Mouse (Mus musculus): ENCODE data around the gene Hist1h2bm.
A peak's percentile ranks its signal among the peaks of the same experiment; 100 is the strongest.

Gene Hist1h2bm

DNA sequence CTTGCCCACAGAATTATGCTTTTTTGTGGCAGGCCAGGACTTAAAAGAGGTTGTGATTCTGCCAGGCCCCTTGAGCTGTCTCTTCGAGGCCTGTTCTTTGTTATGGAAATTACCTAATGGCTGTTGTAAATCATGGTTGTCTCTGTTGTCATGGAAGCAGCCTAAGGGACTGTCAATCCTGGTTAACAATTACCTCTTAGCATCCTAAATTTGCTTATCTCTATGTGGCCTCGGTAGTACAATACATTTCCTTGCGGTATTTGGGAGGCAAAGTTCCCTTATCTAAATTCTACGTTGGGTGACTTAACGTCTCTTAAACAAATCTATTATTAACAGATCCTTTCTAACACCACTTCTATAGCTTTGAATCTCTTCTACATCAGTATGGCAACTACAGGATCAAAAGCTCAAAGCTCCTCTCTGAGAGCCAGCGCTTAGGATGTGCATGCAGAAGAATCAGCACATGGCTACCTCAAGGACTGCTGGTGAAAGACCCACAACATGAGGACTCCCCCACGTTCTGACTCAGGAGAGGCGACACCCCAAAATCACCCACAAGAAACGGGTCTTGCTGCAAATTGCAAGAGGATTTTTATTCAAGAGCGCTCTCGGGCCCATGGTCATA, 6.2 kb downstream of the Hist1h2bm start:
- DNase-seq (ENCODE audit: low spot score in 2 of 2), result no peak

GRCm38 (mm10) chr13:21729544-21729943, 7.7 kb downstream of the Hist1h2bm start:
- no peak for DNase-seq (ENCODE audit: low spot score in 2 of 2)

DNA sequence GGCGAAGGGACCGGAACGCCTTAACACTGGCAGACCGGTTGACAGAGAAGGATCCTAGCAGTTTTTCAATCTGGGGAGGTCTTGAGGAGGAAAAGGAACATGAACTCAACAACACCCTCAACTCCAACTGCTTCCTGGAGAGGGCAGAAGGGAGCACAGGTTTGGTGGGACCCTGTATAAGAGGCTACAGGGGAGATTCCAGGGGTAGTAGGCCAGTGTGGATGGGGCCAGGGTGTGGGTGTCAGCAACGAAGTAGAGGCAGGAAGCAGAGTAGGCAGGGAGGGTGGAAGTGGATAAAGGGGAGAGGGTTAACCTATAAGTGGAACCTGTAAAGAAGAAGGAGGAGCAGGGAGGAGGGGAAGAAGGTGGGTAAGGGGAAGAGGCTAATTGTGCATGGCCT, 11.6 kb downstream of the Hist1h2bm start:
- DNase-seq (ENCODE audit: low spot score in 2 of 2), result no peak

- DNase-seq (ENCODE audit: low spot score in 2 of 2), result peak; percentile 26 to 82
Measured at GRCm38 (mm10) chr13:21734010-21734905, 12.4 kb downstream of the Hist1h2bm start.

- DNase-seq (ENCODE audit: low spot score in 2 of 2), result peak; percentile 61 to 79
Measured at GRCm38 (mm10) chr13:21734906-21735767, 13.3 kb downstream of the Hist1h2bm start, which contains the start of gene Hist1h4j. TSS of gene Hist1h4j (plus strand) at chr13:21735064.

DNA sequence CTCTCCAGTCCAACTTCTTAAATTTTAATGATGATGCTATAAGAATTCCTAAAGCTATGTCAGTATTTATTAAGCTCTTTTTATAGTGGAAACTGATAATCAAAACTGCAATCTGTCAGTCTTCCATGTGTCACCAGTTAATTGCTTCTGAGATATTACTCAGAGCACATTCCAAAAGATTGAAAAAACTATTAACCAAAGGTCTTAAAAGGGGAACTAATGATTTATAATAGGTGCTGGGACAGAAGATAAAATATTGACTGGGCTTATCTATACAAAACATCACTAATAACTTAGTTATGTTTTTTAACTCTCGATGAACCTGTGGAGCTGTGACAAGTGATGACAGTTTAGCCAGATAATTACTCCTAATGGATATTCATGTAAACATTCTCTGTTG, 23.2 kb downstream of the Hist1h2bm start:
- DNase-seq (ENCODE audit: low spot score in 2 of 2), result no peak

- DNase-seq (ENCODE audit: low spot score in 2 of 2), result no peak
Measured at GRCm38 (mm10) chr13:21749387-21750158, 27.7 kb downstream of the Hist1h2bm start.

DNA sequence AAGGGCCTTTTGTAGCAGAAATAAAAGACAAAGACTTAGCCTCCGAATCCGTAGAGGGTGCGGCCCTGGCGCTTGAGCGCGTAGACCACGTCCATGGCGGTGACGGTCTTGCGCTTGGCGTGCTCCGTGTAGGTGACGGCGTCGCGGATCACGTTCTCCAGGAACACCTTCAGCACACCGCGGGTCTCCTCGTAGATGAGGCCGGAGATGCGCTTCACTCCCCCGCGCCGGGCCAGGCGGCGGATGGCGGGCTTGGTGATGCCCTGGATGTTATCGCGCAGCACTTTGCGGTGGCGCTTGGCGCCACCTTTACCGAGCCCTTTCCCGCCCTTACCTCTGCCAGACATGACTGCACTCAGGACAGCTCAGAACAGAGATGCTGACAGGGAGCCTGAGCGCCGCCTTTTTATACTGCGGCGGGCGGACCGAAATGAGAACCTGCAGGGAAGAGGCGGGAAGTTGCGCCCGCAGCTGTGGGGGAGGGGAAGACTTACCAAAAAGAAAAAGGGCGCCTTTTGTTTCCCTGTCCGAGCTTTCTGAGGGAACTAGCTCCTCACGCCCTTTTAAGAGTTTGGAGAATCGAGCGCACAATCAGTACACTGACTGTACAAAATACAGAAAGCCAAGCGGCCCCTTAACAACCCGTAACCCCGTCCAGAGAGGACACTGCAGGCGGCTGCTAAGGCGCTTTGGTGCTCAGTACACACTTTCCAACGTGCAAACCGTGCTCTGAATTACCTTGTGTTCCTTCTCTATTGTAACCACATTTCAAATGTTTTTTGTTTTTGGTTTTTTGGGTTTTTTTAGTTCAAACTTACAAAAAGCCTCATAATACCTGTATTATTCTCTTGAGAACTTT, 28.5 kb downstream of the Hist1h2bm start, which contains the start of gene Hist1h4k:
TSS of gene Hist1h4k (minus strand) at position 347 of the 859 bp plus-strand sequence.
- peak; percentile 92 to 95 for DNase-seq (ENCODE audit: low spot score in 2 of 2)

DNA sequence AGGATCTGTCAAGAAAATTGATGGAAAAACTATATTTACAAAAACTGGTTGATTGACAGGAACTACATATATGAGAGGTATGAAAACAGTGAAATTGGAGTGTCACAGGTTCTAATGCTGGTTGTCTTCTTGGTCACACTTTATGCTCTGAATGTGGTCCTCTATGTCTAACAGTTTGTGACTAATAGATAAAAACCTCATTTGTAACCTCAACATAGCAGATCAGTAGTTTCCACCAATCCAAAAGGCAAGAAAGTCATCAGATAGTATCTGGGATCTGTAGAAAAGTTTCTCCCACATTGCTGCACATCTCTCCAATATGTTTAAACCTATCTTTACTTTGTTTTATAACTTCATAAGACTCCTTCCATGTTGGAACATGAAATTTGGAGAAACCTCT, 29.6 kb downstream of the Hist1h2bm start:
- no peak for DNase-seq (ENCODE audit: low spot score in 2 of 2)

GRCm38 (mm10) chr13:21751827-21752226, 30.0 kb downstream of the Hist1h2bm start:
- DNase-seq (ENCODE audit: low spot score in 2 of 2), result no peak

DNA sequence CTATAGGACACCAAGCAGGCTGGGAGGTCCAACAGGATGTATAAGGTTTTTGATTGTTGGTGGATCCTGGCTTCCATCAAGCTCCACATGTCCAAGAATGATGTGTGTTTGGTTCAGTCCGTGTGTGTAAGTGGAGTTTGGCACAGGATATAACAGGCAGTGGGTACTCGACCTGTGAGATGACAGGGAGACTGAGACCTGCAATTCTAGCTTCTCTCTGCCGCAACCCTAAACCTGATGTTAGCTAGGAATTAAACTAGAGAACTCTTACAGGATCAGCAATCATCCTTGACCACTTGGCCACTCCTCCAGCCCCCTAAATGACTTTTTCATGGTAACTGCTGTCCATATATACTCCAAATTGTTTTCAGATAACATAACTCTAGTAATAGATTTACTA, 30.5 kb downstream of the Hist1h2bm start:
- no peak for DNase-seq (ENCODE audit: low spot score in 2 of 2)

- no peak for DNase-seq (ENCODE audit: low spot score in 2 of 2)
Measured at GRCm38 (mm10) chr13:21753051-21753523, 31.2 kb downstream of the Hist1h2bm start.

DNA sequence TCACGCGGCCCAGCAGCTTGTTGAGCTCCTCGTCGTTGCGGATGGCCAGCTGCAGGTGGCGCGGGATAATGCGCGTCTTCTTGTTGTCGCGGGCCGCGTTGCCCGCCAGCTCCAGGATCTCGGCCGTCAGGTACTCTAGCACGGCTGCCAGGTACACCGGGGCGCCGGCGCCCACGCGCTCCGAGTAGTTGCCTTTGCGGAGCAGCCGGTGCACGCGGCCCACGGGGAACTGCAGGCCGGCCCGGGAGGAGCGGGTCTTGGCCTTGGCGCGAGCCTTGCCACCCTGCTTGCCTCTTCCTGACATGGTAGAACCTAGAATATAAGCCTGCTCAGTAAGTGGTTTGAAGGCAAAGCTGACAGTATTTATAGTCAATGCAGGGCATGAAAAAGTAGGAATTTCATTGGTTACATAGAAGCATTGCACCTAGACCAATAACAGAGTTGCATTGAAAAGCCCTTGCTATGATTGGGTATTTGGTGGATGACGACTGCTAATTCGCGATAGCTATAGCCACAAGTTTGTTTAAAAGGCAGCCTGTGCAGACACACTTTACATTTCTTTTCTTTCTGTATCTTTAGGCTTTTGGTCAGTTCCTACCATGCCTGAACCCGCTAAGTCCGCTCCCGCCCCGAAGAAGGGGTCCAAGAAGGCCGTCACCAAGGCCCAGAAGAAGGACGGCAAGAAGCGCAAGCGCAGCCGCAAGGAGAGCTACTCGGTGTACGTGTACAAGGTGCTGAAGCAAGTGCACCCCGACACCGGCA, 31.9 kb downstream of the Hist1h2bm start, which contains the start of the genes Hist1h2ak and Hist1h2bn:
TSS of gene Hist1h2ak (minus strand) at position 304 of the 762 bp plus-strand sequence.
TSS of gene Hist1h2bn (plus strand) at position 600 of the 762 bp plus-strand sequence.
- DNase-seq (ENCODE audit: low spot score in 2 of 2), result peak in 1 of 2 experiments; percentile 47

DNA sequence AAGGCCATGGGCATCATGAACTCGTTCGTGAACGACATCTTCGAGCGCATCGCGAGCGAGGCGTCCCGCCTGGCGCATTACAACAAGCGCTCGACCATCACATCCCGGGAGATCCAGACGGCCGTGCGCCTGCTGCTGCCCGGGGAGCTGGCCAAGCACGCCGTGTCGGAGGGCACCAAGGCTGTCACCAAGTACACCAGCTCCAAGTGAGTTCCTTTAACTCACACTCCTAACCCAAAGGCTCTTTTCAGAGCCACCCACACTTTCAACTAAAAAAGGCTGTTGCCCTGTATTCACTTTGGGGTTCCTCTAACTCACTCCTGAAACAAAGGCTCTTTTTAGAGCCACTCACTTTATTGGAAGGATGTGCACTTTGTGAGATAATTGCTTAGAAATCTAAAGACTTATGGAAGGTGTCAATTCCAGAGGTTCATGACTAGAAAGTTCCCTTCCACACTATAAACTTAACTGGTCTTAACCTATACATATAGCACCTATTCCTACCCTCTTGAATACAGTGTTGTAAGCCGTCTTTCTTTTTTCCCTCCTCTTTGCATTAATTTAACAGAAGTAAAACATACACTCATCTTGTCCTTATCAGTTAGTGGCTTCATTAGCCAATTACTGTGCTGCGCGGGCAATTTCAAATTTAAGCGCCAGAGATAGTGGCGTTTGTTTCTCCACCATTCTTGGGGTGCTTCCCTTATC, 32.6 kb downstream of the Hist1h2bm start:
- DNase-seq (ENCODE audit: low spot score in 2 of 2), result peak in 1 of 2 experiments; percentile 21

GRCm38 (mm10) chr13:21755707-21756106, 33.9 kb downstream of the Hist1h2bm start:
- no peak for DNase-seq (ENCODE audit: low spot score in 2 of 2)
